Mouse (Mus musculus) midbrain, embryonic 16.5 days (tissue): ENCODE data around the gene Hmmr. TPM values are rescaled to one million over a fixed set of nuclear protein-coding genes. Genes with fewer than 3 reads are reported as not detected.

Experiments
- ATAC-seq: fragments of 200-750 bp; cut with Nextera tagmentation; 2 replicates; pipeline ENCODE4 v1.8.0; 2017; ENCODE audit warnings: moderate TSS enrichment
- H3K27ac ChIP-seq: fragments of 300-500 bp; sonication (generic); 2 replicates; pipeline ENCODE4 v1.5.1; 2014; ENCODE audit warnings: mild to moderate bottlenecking, low read length, mixed read lengths
- H3K27me3 ChIP-seq: fragments of 300-500 bp; sonication (generic); 2 replicates; pipeline ENCODE4 v1.6.1; 2014; ENCODE audit warnings: low read depth, low read length, mixed read lengths; ENCODE audit not compliant: control insufficient read depth, insufficient read depth
- H3K36me3 ChIP-seq: fragments of 300-500 bp; sonication (generic); 2 replicates; pipeline ENCODE4 v1.6.1; 2014; ENCODE audit warnings: mild to moderate bottlenecking, low read length, moderate library complexity, mixed read lengths; ENCODE audit not compliant: control insufficient read depth, insufficient read depth
- H3K4me1 ChIP-seq: fragments of 300-500 bp; sonication (generic); 2 replicates; pipeline ENCODE4 v1.6.1; 2014; ENCODE audit warnings: mild to moderate bottlenecking, low read length, mixed read lengths; ENCODE audit not compliant: control insufficient read depth, insufficient read depth
- H3K4me2 ChIP-seq: fragments of 300-500 bp; sonication (generic); 2 replicates; pipeline ENCODE4 v1.6.1; 2014; ENCODE audit warnings: mild to moderate bottlenecking, low read length, mixed read lengths
- H3K4me3 ChIP-seq: fragments of 300-500 bp; sonication (generic); 2 replicates; pipeline ENCODE4 v1.5.1; 2014; ENCODE audit warnings: low read depth, mild to moderate bottlenecking, low read length, moderate library complexity, mixed read lengths
- H3K9ac ChIP-seq: fragments of 300-500 bp; sonication (generic); 2 replicates; pipeline ENCODE4 v1.6.1; 2014; ENCODE audit warnings: low read depth, low read length, mixed read lengths
- H3K9me3 ChIP-seq: fragments of 300-500 bp; sonication (generic); replicated peaks from 2 replicates; pipeline ENCODE4 v1.6.1; 2014; ENCODE audit warnings: mild to moderate bottlenecking, low read length, mixed read lengths; ENCODE audit not compliant: control insufficient read depth, poor library complexity, severe bottlenecking
- WGBS: fragments of 180-500 bp; shearing (Covaris S2); extraction: QIAGEN DNeasy Blood & Tissue Kit; methylation state at CpG from one replicate; pipeline ENCODE4 v1.1.7; 2014; 5-methylcytosine and 5-hydroxymethylcytosine counted together
- polyA plus RNA-seq: library from polyadenylated mRNA; unstranded; fragments of >200 nt; fragmentation: Nextera tagmentation; extraction: Ambion mirVana; gene quantifications from 2 replicates; pipeline ENCODE4 v1.2.1, GENCODE M21; 2015

Hmmr gene
- 3.6 and 4.8 TPM in 2 replicates for polyA plus RNA-seq

DNA sequence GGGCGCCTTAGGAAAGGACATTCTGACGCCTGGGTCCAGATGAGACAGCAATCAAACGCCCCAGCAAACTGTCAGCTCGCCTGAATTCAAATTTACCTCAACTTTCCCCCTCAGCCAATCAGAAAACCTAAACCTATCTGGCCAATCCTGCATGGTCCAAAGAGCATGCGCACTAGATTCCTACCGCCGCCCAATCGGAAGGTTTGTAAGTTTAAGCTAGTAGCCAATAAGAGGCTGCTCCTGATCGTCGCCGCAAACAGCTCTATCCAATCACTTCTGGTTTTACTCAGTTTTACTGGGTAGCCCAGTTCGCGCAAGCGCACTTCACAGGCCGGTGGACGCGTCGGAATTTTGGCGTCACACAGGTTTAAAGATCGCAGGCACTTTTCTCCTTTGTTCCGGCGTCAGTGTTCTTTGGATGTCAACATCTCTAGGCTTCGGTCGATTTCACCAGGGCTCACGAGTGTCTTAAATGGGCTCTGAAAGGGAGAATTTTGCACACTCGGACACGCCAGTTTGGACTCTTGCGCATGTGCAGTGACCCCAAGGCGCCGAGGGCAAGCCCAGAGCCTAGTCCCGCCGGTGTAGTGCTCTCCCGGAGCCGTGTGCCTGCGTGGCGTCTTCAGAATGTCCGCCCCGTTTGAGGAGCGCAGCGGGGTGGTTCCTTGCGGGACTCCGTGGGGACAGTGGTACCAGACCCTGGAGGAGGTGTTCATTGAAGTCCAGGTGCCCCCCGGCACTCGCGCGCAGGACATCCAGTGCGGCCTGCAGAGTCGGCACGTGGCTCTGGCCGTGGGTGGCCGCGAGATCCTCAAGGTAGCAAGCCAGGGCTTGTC, at the start of gene Hmmr, which contains the start of gene Nudcd2:
Hmmr (minus strand) TSS at position 84 of the 836 bp plus-strand sequence.
Nudcd2 (plus strand) TSS at position 329 of the 836 bp plus-strand sequence.
- under 1% methylated on average over 51 of the region's 52 CpGs for WGBS
- Histone ChIP-seq H3K4me2 (peak within 1 kb of the TSS; percentile 91), H3K9me3 (no peaks in the 10 kb centered on the region), H3K9ac (peak within 1 kb of the TSS; percentile 88), H3K36me3 (0 out of 2 replicates have a peak, but pooled peaks cover 8% of the 10 kb centered on the region), H3K4me1 (peaks cover 13% of the 10 kb centered on the region), H3K27ac (peak within 1 kb of the TSS; percentile 79), H3K27me3 (no peaks in the 10 kb centered on the region), H3K4me3 (peak within 1 kb of the TSS; percentile 98)
- ATAC-seq = peak; percentile 99

DNA sequence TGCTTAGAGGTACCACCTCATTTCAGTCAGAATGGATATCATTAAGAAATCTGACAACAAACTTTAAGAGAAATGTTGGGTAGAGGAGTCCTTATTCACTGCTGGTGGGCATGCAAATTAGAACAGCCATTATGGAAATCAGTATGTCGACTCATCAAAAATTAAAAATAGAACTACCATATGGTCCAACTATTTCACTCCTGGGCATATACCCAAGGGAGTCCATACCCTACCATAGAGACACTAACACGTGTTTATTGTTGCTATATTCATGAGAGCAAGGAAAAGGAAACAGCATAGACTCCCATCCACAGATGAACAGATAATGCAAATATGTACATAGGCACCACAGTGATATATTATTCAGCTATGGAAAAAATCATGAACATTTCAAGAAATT, 48.6 kb upstream of the Hmmr start:
- no peak overlapping the region for H3K4me2 ChIP-seq
- H3K27ac ChIP-seq = no peak overlapping the region
- H3K4me1 ChIP-seq = no peaks in the 10 kb centered on the region
- no peak overlapping the region for H3K4me3 ChIP-seq
- no peak for ATAC-seq
- WGBS = 55% methylated on average over 2 of the region's 2 CpGs
- no peaks in the 10 kb centered on the region for H3K36me3 ChIP-seq
- H3K9ac ChIP-seq = no peak overlapping the region
- H3K27me3 ChIP-seq = no peaks in the 10 kb centered on the region
- H3K9me3 ChIP-seq = no peaks in the 10 kb centered on the region

DNA sequence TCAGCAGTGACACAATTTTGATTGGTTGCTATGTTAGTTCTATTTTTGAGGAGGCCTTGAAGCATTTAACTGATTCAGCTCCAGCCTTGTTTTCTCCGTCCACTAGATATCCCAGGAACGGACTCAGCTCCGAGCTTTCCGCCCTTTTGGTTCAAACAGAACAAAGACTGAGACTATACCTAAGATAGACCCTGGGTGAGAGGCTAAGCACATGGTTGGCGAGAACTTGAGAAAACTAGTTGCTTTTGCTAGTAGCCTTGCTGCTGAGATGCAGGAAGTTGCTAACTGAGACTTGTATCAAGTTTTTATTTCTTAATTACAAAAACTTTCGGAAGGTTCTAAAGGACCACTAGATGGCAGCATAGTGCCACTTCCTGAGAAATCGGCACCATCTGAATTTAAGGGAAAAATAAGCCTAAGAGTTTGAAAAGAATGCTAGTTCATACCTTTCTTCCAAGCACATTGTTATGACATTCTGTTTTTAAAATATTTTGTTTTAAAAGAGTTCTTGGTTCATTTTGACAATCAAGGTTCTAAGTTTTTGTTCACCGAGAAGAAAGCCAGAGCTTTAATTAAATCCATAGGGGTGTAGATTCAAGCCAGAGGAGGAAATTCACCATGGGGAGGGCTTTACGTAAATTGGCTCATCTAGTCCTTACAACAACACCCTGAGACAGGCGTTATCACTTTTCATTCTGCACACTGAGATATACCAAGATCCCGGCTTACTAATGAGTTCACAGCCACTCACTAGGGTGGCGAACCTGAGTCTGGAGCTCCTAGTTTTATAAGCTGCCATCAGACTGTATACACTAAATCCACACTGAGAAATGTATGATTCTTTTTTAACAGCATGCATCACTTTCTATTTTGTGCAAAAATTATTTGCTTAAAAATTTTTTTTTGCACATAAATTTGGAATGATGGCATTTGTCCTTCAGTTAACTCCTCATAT, 42.4 kb upstream of the Hmmr start:
- Histone ChIP-seq H3K9ac (no peak overlapping the region), H3K27ac (no peak overlapping the region), H3K4me3 (no peak overlapping the region), H3K36me3 (no peaks in the 10 kb centered on the region), H3K27me3 (no peaks in the 10 kb centered on the region), H3K4me1 (peaks cover 3% of the 10 kb centered on the region), H3K9me3 (no peaks in the 10 kb centered on the region), H3K4me2 (no peak overlapping the region)
- WGBS = 51% methylated on average over 12 of the region's 12 CpGs
- ATAC-seq = no peak

GRCm38 (mm10) chr11:40764690-40765089, 31.5 kb upstream of the Hmmr start:
- WGBS = 81% methylated on average over 4 of the region's 4 CpGs
- no peak overlapping the region for H3K4me2 ChIP-seq
- no peak overlapping the region for H3K4me3 ChIP-seq
- no peaks in the 10 kb centered on the region for H3K27me3 ChIP-seq
- no peak for ATAC-seq
- no peaks in the 10 kb centered on the region for H3K36me3 ChIP-seq
- no peaks in the 10 kb centered on the region for H3K9me3 ChIP-seq
- no peaks in the 10 kb centered on the region for H3K4me1 ChIP-seq
- H3K27ac ChIP-seq = no peak overlapping the region
- H3K9ac ChIP-seq = no peak overlapping the region

- Histone ChIP-seq H3K9me3 (no peaks in the 10 kb centered on the region), H3K27ac (no peak overlapping the region), H3K27me3 (no peaks in the 10 kb centered on the region), H3K4me1 (no peaks in the 10 kb centered on the region), H3K36me3 (no peaks in the 10 kb centered on the region), H3K4me3 (no peak overlapping the region), H3K9ac (no peak overlapping the region), H3K4me2 (no peak overlapping the region)
- ATAC-seq = no peak
- 41% methylated on average over 2 of the region's 2 CpGs for WGBS
These were observed 30.2 kb upstream of the Hmmr start for GRCm38 (mm10) chr11:40763395-40763794.

- H3K4me3 ChIP-seq = no peak overlapping the region
- no peaks in the 10 kb centered on the region for H3K9me3 ChIP-seq
- WGBS = 84% methylated on average over 8 of the region's 8 CpGs
- no peak for ATAC-seq
- H3K9ac ChIP-seq = no peak overlapping the region
- H3K4me2 ChIP-seq = no peak overlapping the region
- H3K4me1 ChIP-seq = no peaks in the 10 kb centered on the region
- no peaks in the 10 kb centered on the region for H3K27me3 ChIP-seq
- no peaks in the 10 kb centered on the region for H3K36me3 ChIP-seq
- no peak overlapping the region for H3K27ac ChIP-seq
These were observed 26.7 kb upstream of the Hmmr start for GRCm38 (mm10) chr11:40759896-40760295.

GRCm38 (mm10) chr11:40755968-40756367, 22.7 kb upstream of the Hmmr start:
- Histone ChIP-seq H3K27ac (no peak overlapping the region), H3K9me3 (no peaks in the 10 kb centered on the region), H3K4me2 (peak overlapping the region; percentile 89)

DNA sequence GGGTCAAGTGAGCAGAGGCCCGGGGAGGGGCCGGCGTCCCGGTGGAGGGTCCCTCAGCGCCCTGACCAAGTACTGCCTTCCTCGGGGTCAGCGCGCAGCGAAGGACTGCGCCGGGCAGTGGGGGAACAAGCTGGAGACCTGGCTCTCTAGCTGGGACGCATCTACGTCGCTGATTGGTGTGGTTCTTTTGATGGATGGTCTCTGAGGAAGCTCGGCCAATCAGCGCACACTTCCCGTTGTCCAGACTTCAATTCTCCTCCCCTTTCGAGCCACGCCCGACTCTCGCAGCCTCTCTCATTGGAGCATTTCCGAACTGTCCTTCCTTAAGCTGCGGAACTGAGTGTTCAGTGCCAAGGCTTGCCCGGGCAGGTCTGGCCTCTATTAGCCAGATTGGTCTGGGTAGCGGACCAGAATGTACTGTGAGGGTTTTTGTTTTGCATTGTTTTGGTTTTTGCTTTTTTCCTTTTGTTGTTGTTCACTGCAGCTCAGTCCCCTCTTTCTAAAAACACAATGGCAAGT, 21.9 kb upstream of the Hmmr start, which contains the start of gene Ccng1:
Ccng1 (minus strand) TSS at position 203 of the 519 bp plus-strand sequence.
- Histone ChIP-seq H3K27me3 (no peaks in the 10 kb centered on the region), H3K27ac (peak within 1 kb of the TSS; percentile 61), H3K36me3 (no peaks in the 10 kb centered on the region), H3K4me1 (peaks cover 11% of the 10 kb centered on the region; the same call in 1 of the 2 replicates), H3K4me2 (peak within 1 kb of the TSS; percentile 89), H3K9ac (peak within 1 kb of the TSS; percentile 89), H3K9me3 (no peaks in the 10 kb centered on the region), H3K4me3 (peak within 1 kb of the TSS; percentile 89)
- WGBS = under 1% methylated on average over 25 of the region's 25 CpGs
- peak; percentile 99 for ATAC-seq

More at GRCm38 (mm10) chr11:40755968-40756367, 22.7 kb upstream of the Hmmr start:
- no peak overlapping the region for H3K4me3 ChIP-seq
- H3K4me1 ChIP-seq = peaks cover 11% of the 10 kb centered on the region; the same call in 1 of the 2 replicates
- 86% methylated on average over 8 of the region's 8 CpGs for WGBS
- no peaks in the 10 kb centered on the region for H3K36me3 ChIP-seq
- ATAC-seq = no peak
- H3K27me3 ChIP-seq = no peaks in the 10 kb centered on the region
- no peak overlapping the region for H3K9ac ChIP-seq
